Mouse (Mus musculus) intestine, embryonic 14.5 days (tissue): ENCODE measurements around the gene Oser1. TPM values are rescaled to one million over a fixed set of nuclear protein-coding genes. Genes with fewer than 3 reads are reported as not detected.

Experiments
- ATAC-seq: fragments of 200-750 bp; cut with Nextera tagmentation; replicated peaks from 2 replicates; pipeline ENCODE4 v1.8.0; 2017; ENCODE audit warnings: low read depth, moderate number of reproducible peaks, moderate TSS enrichment, moderate library complexity; ENCODE audit not compliant: low FRiP score, low TSS enrichment
- DNase-seq: peaks from one replicate; pipeline ENCODE4 v3.0.0-alpha.2; 2018; ENCODE audit warnings: low spot score
- H3K27ac ChIP-seq: fragments of 300-500 bp; sonication (generic); 2 replicates; pipeline ENCODE4 v1.5.1; 2014; ENCODE audit warnings: low read depth, mild to moderate bottlenecking, control low read depth
- H3K27me3 ChIP-seq: fragments of 300-500 bp; sonication (generic); replicated peaks from 2 replicates; pipeline ENCODE4 v1.6.1; 2014; ENCODE audit warnings: low read length, control low read depth; ENCODE audit not compliant: control insufficient read depth, insufficient read depth
- H3K36me3 ChIP-seq: fragments of 300-500 bp; sonication (generic); 2 replicates; pipeline ENCODE4 v1.6.1; 2014; ENCODE audit warnings: low read length, control low read depth; ENCODE audit not compliant: control insufficient read depth, insufficient read depth
- H3K4me1 ChIP-seq: fragments of 300-500 bp; sonication (generic); replicated peaks from 2 replicates; pipeline ENCODE4 v1.6.1; 2014; ENCODE audit warnings: low read length, control low read depth, mixed read lengths; ENCODE audit not compliant: control insufficient read depth, insufficient read depth
- H3K4me2 ChIP-seq: fragments of 300-500 bp; sonication (generic); 2 replicates; pipeline ENCODE4 v1.6.1; 2014; ENCODE audit warnings: low read length
- H3K4me3 ChIP-seq: fragments of 300-500 bp; sonication (generic); 2 replicates; pipeline ENCODE4 v1.5.1; 2014; ENCODE audit warnings: low read depth, low read length, control low read depth, mixed read lengths
- H3K9ac ChIP-seq: fragments of 300-500 bp; sonication (generic); 2 replicates; pipeline ENCODE4 v1.6.1; 2014; ENCODE audit warnings: mild to moderate bottlenecking, low read length
- H3K9me3 ChIP-seq: fragments of 300-500 bp; sonication (generic); 2 replicates; pipeline ENCODE4 v1.6.1; 2016; ENCODE audit warnings: low read length, control low read depth; ENCODE audit not compliant: control insufficient read depth
- WGBS: fragments of 180-500 bp; shearing (Covaris S2); extraction: QIAGEN DNeasy Blood & Tissue Kit; methylation state at CpG from one replicate; pipeline ENCODE4 v1.1.7; 2014; 5-methylcytosine and 5-hydroxymethylcytosine counted together
- polyA plus RNA-seq: library from polyadenylated mRNA; unstranded; fragments of >200 nt; fragmentation: Nextera tagmentation; extraction: Ambion mirVana; gene quantifications from 2 replicates; pipeline ENCODE4 v1.2.1, GENCODE M21; 2014

Gene Oser1
- polyA plus RNA-seq, 1 experiment from 2014 or later = 88.9 TPM

DNA sequence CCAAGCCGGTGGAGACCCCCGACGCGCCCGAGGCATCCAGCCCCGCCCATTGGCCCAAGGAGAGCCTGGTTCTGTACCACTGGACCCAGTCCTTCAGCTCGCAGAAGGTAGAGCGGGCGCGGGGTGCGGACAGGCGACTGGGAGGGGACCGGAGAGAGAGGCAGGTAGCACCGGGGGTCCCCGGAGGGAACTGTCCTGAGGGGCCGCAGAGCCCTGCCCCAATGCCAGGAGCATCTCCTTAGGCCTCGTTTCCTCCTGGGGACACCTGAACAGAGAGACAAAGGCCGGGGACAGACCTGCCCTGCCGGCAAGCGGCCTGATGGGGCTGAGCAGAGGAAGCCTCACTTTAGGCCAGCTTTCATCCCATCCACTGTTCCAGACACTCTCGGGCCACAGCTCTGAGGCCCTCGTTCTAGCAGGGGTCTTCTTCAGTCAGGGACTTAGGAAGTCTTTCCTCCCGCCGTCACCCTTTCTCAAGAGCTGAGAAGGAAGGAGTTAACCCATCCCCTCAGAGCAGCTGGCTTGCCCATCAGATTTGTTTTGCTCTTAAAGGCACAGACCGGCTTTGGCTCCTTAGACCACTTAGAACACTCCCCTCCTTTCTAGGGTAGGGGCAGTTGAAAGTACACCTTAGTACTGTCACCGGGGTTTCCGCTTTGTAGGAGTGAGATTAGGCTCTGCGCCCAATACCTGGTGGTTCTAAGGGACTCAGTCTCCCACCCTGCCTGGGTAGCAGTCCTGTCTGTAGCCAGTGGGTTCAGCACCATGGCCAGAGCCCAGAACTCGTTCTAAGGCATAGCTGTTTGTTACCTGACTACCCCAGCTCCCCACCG, 14.3 kb upstream of the Oser1 start:
- peak overlapping the region; percentile 23 for H3K9ac ChIP-seq

DNA sequence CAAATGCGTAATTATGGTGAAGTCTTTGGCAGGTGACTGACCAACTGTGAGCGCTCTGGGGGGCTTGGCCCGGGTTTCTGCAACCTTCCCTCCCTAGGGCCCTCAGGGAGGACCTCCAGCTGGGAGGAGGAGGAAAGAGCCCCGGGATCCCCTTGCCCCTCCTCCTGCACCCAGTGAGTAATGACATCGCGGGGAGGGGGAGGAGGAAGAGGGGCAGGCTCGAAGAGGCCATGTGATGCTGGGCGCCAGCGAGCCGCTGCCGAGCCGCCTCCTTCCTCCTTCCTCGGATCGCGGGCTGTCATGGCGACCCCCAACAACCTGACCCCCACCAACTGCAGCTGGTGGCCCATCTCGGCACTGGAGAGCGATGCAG, 13.7 kb upstream of the Oser1 start, which contains the start of gene Gdap1l1:
Gene Gdap1l1 (plus strand): TSS at position 231 of the 373 bp plus-strand sequence.
- H3K27me3 ChIP-seq = peaks cover 22% of the 10 kb centered on the region
- DNase-seq (no peak), ATAC-seq (0 out of 2 replicates have a peak, but pooled peaks have one; percentile 23)
- peak within 1 kb of the TSS; percentile 54 for H3K4me2 ChIP-seq
- H3K4me3 ChIP-seq = peak within 1 kb of the TSS; percentile 34
- H3K36me3 ChIP-seq = no peaks in the 10 kb centered on the region
- H3K4me1 ChIP-seq = 0 out of 2 replicates have a peak, but pooled peaks cover 5% of the 10 kb centered on the region
- no peaks in the 10 kb centered on the region for H3K9me3 ChIP-seq
- WGBS = 1% methylated on average over 14 of the region's 18 CpGs
- peak within 1 kb of the TSS; percentile 23 for H3K9ac ChIP-seq
- H3K27ac ChIP-seq = no peak within 1 kb of the TSS; the same call in 1 of the 2 replicates

More for the DNA sequence above, 14.3 kb upstream of the Oser1 start:
- DNase-seq = peak; percentile 86
- Histone ChIP-seq H3K4me2 (peak overlapping the region; percentile 54), H3K27me3 (peaks cover 22% of the 10 kb centered on the region), H3K4me1 (0 out of 2 replicates have a peak, but pooled peaks cover 5% of the 10 kb centered on the region), H3K9me3 (no peaks in the 10 kb centered on the region), H3K4me3 (peak overlapping the region; percentile 34), H3K36me3 (no peaks in the 10 kb centered on the region), H3K27ac (no peak overlapping the region; the same call in 1 of the 2 replicates)
- WGBS = 2% methylated on average over 29 of the region's 30 CpGs
- no peak for ATAC-seq

DNA sequence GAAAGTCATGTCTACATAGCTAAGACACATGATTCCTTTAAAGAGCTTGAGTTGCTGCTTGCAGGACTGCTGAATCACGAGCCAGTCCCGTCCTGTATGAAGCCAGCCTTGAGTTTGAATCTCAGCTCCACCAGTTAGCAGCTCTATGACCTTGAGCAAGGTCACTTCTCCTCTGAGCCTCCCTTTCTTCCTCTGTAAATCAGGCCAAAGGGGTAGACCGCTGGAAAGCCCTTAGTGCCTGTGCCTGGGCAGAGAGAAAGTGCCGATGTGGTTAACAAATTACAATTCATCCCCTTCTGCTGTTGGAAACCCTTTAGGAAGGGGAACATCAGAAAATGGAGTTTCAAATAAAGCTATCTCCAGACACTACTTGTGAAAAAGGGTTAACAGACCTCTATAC, 13.3 kb upstream of the Oser1 start:
- Histone ChIP-seq H3K9me3 (no peaks in the 10 kb centered on the region), H3K4me3 (no peak overlapping the region), H3K4me2 (no peak overlapping the region), H3K4me1 (0 out of 2 replicates have a peak, but pooled peaks cover 5% of the 10 kb centered on the region), H3K9ac (no peak overlapping the region), H3K27me3 (peaks cover 22% of the 10 kb centered on the region), H3K36me3 (no peaks in the 10 kb centered on the region), H3K27ac (no peak overlapping the region)
- ATAC-seq = no peak
- WGBS = 43% methylated on average over 4 of the region's 4 CpGs
- no peak for DNase-seq

DNA sequence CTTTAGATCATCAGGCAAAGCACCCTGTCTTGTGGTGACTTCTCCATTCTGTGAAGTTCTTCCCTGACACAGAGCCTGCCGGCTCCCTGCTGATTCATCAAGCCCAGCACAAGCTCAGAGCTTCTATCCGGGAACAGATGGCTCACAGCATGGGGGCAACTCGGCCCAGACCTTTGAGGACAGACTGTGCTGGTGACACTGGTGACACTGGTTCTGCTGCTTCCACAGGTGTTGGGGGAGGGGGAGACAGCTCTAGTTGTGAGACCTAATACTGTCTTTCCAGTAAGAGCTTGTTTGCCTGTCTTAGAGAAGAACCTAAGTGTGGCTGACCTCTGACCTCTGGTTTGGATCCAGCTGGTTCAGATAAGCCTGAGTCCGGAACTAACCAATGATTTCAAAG, 9.5 kb upstream of the Oser1 start:
- Histone ChIP-seq H3K4me2 (no peak overlapping the region), H3K27me3 (peaks cover 13% of the 10 kb centered on the region), H3K9ac (no peak overlapping the region), H3K4me1 (0 out of 2 replicates have a peak, but pooled peaks cover 5% of the 10 kb centered on the region), H3K36me3 (no peaks in the 10 kb centered on the region), H3K27ac (no peak overlapping the region), H3K4me3 (no peak overlapping the region), H3K9me3 (no peaks in the 10 kb centered on the region)
- WGBS = 19% methylated on average over 4 of the region's 4 CpGs
- ATAC-seq (no peak), DNase-seq (no peak)

- no peaks in the 10 kb centered on the region for H3K36me3 ChIP-seq
- H3K9ac ChIP-seq = no peak overlapping the region
- ATAC-seq (no peak), DNase-seq (no peak)
- H3K27me3 ChIP-seq = no peaks in the 10 kb centered on the region
- no peaks in the 10 kb centered on the region for H3K9me3 ChIP-seq
- no peaks in the 10 kb centered on the region for H3K4me1 ChIP-seq
- H3K4me3 ChIP-seq = no peak overlapping the region
- 85% methylated on average over 9 of the region's 9 CpGs for WGBS
- no peak overlapping the region for H3K27ac ChIP-seq
- no peak overlapping the region for H3K4me2 ChIP-seq
Measured at GRCm38 (mm10) chr2:163431289-163431688, 6.8 kb upstream of the Oser1 start.

GRCm38 (mm10) chr2:163428346-163429011, 4.0 kb upstream of the Oser1 start:
- Histone ChIP-seq H3K4me3 (no peak overlapping the region), H3K4me2 (no peak overlapping the region), H3K36me3 (no peaks in the 10 kb centered on the region), H3K27me3 (no peaks in the 10 kb centered on the region), H3K9ac (no peak overlapping the region), H3K9me3 (no peaks in the 10 kb centered on the region), H3K27ac (no peak overlapping the region), H3K4me1 (no peaks in the 10 kb centered on the region)
- WGBS = 37% methylated on average over 4 of the region's 4 CpGs
- ATAC-seq = no peak
- no peak for DNase-seq

DNA sequence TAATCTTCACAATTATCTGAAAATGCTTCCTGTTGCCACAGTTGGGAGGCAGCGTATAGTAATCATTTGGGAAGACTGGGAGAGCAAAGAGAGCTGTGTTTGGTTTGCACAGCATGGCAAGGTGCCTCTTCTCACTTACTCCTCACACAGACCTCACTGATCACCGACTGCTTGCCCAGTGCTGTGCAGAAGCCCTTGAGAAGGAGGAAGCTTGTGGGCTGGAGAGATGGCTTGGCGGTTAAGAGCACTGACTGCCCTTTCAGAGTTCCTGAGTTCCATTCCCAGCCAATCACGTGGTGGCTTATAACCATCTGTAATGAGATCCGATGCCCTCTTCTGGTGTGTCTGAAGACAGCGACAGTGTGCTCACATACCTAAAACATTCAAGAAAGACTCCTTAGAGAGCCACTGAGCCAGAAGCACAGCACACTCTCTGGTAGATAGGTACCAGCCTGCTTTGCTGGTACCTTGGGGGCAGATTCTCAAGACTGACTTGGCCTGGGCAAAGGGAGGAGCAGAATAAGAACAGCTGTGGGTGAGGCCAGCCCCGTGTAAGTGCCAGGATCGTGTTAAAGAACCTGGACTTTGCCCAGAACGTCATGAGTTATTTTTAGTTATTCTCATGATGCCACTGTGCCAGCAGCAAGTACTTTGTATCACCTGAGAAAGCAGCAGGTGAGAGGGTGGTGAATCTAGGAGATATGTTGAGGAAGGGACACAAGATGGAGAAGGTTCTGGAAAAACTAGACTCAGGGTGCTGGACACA, 1.4 kb downstream of the Oser1 start:
- Histone ChIP-seq H3K4me1 (peaks cover 10% of the 10 kb centered on the region), H3K27me3 (no peaks in the 10 kb centered on the region), H3K4me2 (no peak overlapping the region), H3K9ac (no peak overlapping the region), H3K27ac (no peak overlapping the region), H3K36me3 (no peaks in the 10 kb centered on the region), H3K9me3 (no peaks in the 10 kb centered on the region), H3K4me3 (no peak overlapping the region)
- 84% methylated on average over 9 of the region's 9 CpGs for WGBS
- DNase-seq (no peak), ATAC-seq (no peak)

DNA sequence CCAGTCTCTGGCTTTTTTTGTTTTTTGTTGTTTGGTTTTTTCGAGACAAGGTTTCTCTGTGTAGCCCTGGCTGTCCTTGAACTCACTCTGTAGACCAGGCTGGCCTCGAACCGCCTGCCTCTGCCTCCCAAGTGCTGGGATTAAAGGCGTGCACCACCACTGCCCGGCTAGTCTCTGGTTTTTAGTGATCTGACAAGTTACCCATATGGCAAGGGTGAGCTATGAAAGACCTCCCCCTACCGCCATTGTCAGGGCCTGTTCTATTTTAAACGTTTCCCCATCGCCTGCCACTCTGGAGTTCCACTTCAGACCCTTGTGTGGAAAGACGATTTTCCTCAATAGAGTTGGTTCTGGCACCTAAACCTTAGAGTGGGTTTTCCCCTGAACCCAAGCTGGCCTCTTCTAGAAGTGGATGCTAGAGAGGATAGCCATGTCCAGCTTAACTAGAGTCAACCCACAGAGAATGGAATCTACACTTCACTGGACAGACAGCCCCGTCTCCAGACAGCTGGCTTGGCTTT, 4.1 kb downstream of the Oser1 start:
- peak overlapping the region; percentile 71 for H3K4me2 ChIP-seq
- H3K27ac ChIP-seq = no peak overlapping the region
- DNase-seq (no peak), ATAC-seq (no peak)
- peaks cover 16% of the 10 kb centered on the region for H3K4me1 ChIP-seq
- H3K27me3 ChIP-seq = no peaks in the 10 kb centered on the region
- peak overlapping the region; percentile 99 for H3K4me3 ChIP-seq
- WGBS = 29% methylated on average over 10 of the region's 10 CpGs
- H3K9me3 ChIP-seq = no peaks in the 10 kb centered on the region
- H3K36me3 ChIP-seq = no peaks in the 10 kb centered on the region; the same call in 1 of the 2 replicates
- peak overlapping the region; percentile 61 for H3K9ac ChIP-seq
